ENCODE assay signal across 20 mouse cellular contexts in genomic region chr1:64836584-64836983, GRCm38 (mm10).
DNase-seq lines count a peak whose midpoint lies in the region; ATAC-seq lines count a peak whose summit lies in the region.
"Had no signal": no experiment of that assay in that cellular context is flagged by ENCODE, and none has a peak within 500 bp of the region (broad histone marks: within the 10 kb centered on the region; RNA-seq: fewer than 3 reads in every experiment).

No protein-coding gene starts in this region.

- no peak overlapping the region for H3K9ac ChIP-seq in heart, embryonic 12.5 days
- no peak overlapping the region for H3K9ac ChIP-seq in intestine, embryonic 16.5 days (ENCODE audit: low read depth, low read length)
- H3K9ac ChIP-seq: embryonic facial prominence, embryonic 12.5 days; forebrain, embryonic 12.5 days; heart, embryonic 13.5 days; hindbrain, embryonic 15.5 days had no signal

- ATAC-seq in heart, embryonic 12.5 days (ENCODE audit: insufficient number of reproducible peaks, low FRiP score): no peak
- ATAC-seq in erythroblast, adult 5-6 weeks (replicated peaks; ENCODE audit: low FRiP score, poor library complexity, severe bottlenecking): no peak
- ATAC-seq in intestine, embryonic 16.5 days: no peak
- ATAC-seq: forebrain, embryonic 16.5 days; intestine, postnatal 0 days had no signal

- H3K36me3 ChIP-seq in heart, embryonic 12.5 days: no peaks in the 10 kb centered on the region
- no peaks in the 10 kb centered on the region for H3K36me3 ChIP-seq in intestine, embryonic 16.5 days (ENCODE audit: control insufficient read depth, insufficient read depth, low read length)
- H3K36me3 ChIP-seq: embryonic facial prominence, embryonic 12.5 days; forebrain, embryonic 12.5 days; heart, embryonic 13.5 days; hindbrain, embryonic 15.5 days had no signal

- WGBS in heart, embryonic 12.5 days: 82% methylated on average over 5 of the region's 5 CpGs
- WGBS in intestine, embryonic 16.5 days: 83% methylated on average over 5 of the region's 5 CpGs

- no peaks in the 10 kb centered on the region for H3K9me3 ChIP-seq in heart, embryonic 12.5 days (replicated peaks)
- no peaks in the 10 kb centered on the region for H3K9me3 ChIP-seq in intestine, embryonic 16.5 days (ENCODE audit: control insufficient read depth, low read length)
- H3K9me3 ChIP-seq: embryonic facial prominence, embryonic 12.5 days; forebrain, embryonic 12.5 days; heart, embryonic 13.5 days; hindbrain, embryonic 15.5 days had no signal

- no peak overlapping the region for H3K27ac ChIP-seq in heart, embryonic 12.5 days (ENCODE audit: poor library complexity, severe bottlenecking)
- H3K27ac ChIP-seq in intestine, embryonic 16.5 days (ENCODE audit: low read length): no peak overlapping the region
- H3K27ac ChIP-seq: embryonic facial prominence, embryonic 12.5 days; forebrain, embryonic 12.5 days; heart, embryonic 13.5 days; hindbrain, embryonic 15.5 days had no signal

- H3K4me3 ChIP-seq in heart, embryonic 12.5 days: no peak overlapping the region
- no peak overlapping the region for H3K4me3 ChIP-seq in intestine, embryonic 16.5 days (ENCODE audit: low read length)
- H3K4me3 ChIP-seq: embryonic facial prominence, embryonic 12.5 days; forebrain, embryonic 12.5 days; heart, embryonic 13.5 days; hindbrain, embryonic 15.5 days had no signal

- DNase-seq in heart, adult 11 months: peak; percentile 85
- DNase-seq in adipocyte (ENCODE audit: low spot score): peak; percentile 73
- peak; percentile 34 for DNase-seq in fat pad, adult 2 months (ENCODE audit: extremely low read depth, low read depth, low spot score)
- DNase-seq: adrenal gland, adult 8-10 months; adrenal gland, postnatal 36 days; cerebellum, adult 11 months; cerebellum, adult 8-10 months; cerebellum, postnatal 14 days; embryo, embryonic 11 days; heart, postnatal 36 days had no signal

- peaks cover 11% of the 10 kb centered on the region for H3K4me1 ChIP-seq in heart, embryonic 12.5 days (replicated peaks)
- peaks cover 11% of the 10 kb centered on the region for H3K4me1 ChIP-seq in intestine, embryonic 16.5 days (ENCODE audit: control insufficient read depth, insufficient read depth, low read length)
- H3K4me1 ChIP-seq: hindbrain, embryonic 15.5 days had no signal

- H3K4me2 ChIP-seq in heart, embryonic 12.5 days: no peak overlapping the region
- H3K4me2 ChIP-seq in intestine, embryonic 16.5 days (ENCODE audit: low read depth, low read length): no peak overlapping the region
- H3K4me2 ChIP-seq: embryonic facial prominence, embryonic 12.5 days; forebrain, embryonic 12.5 days; heart, embryonic 13.5 days; hindbrain, embryonic 15.5 days had no signal

- H3K27me3 ChIP-seq in heart, embryonic 12.5 days (replicated peaks): no peaks in the 10 kb centered on the region
- no peaks in the 10 kb centered on the region for H3K27me3 ChIP-seq in intestine, embryonic 16.5 days (replicated peaks; ENCODE audit: control insufficient read depth, insufficient read depth, low read length)
- H3K27me3 ChIP-seq: CH12.LX; embryonic facial prominence, embryonic 12.5 days; forebrain, embryonic 12.5 days; heart, embryonic 13.5 days; hindbrain, embryonic 15.5 days had no signal

Comparison
In these comparisons a context has a peak if more than half of its experiments do, and no peak if none do; other contexts are left out.
1. DNase-seq: peak in every context shown above with its lines; median percentile 85 in heart, adult 11 months; 73 in adipocyte; 34 in fat pad, adult 2 months.